Mouse (Mus musculus) small intestine, adult 2 months (tissue): Measurements from ENCODE around the gene Fam114a2.

Experiments used
- CTCF ChIP-seq: fragments of 200-500 bp; IDR thresholded peaks from 2 replicates; pipeline ENCODE4 v1.5.1; 2012; ENCODE audit warnings: low read depth, mild to moderate bottlenecking, control low read depth, inconsistent platforms, low read length, moderate library complexity, mixed read lengths; ENCODE audit not compliant: insufficient replicate concordance, insufficient read length; ENCODE audit errors: extremely low read depth
- POLR2A ChIP-seq: fragments of 200-500 bp; IDR thresholded peaks from 2 replicates; pipeline ENCODE4 v1.6.1; 2012; ENCODE audit warnings: low read depth, mild to moderate bottlenecking, control low read depth, inconsistent platforms, low read length, moderate library complexity

GRCm38 (mm10) chr11:57523418-57523817 lies 5.0 kb upstream of the Fam114a2 start:
- TF ChIP-seq CTCF (no peak), POLR2A (no peak)
